Mouse (Mus musculus) CH12.LX (cell line): Measurements from ENCODE around the gene Rims3.
A peak's percentile ranks its signal among the peaks of the same experiment; 100 is the strongest.

Source experiments
- CTCF ChIP-seq, 2 experiments: IDR thresholded peaks in 1 of 2; conservative IDR thresholded peaks in 1 of 2; 2 replicates each; pipeline ENCODE4 v1.5.1; 2011 to 2012; ENCODE audit warnings: low read depth in 2 of 2, low read length in 2 of 2, improper control_type of control experiment in 1 of 2, inconsistent platforms in 1 of 2, mild to moderate bottlenecking in 1 of 2, moderate library complexity in 1 of 2
- EP300 ChIP-seq: IDR thresholded peaks from 2 replicates; pipeline ENCODE4 v1.6.1; 2011; ENCODE audit warnings: low read length, improper control_type of control experiment
- HCFC1 ChIP-seq: IDR thresholded peaks from 2 replicates; pipeline ENCODE4 v1.6.1; 2012; ENCODE audit warnings: low read depth, mild to moderate bottlenecking, inconsistent platforms, low read length, improper control_type of control experiment
- JUN ChIP-seq: IDR thresholded peaks from 2 replicates; pipeline ENCODE4 v1.6.1; 2011; ENCODE audit warnings: low read depth, mild to moderate bottlenecking, low read length, improper control_type of control experiment, moderate library complexity; ENCODE audit not compliant: insufficient read depth
- JUND ChIP-seq: conservative IDR thresholded peaks from 2 replicates; pipeline ENCODE4 v1.6.1; 2011; ENCODE audit warnings: low read depth, low read length, improper control_type of control experiment
- NRF1 ChIP-seq: IDR thresholded peaks from 2 replicates; pipeline ENCODE4 v1.6.1; 2014; ENCODE audit warnings: low read depth, mild to moderate bottlenecking, inconsistent platforms, low read length, improper control_type of control experiment, moderate library complexity
- POLR2A ChIP-seq: IDR thresholded peaks from 2 replicates; pipeline ENCODE4 v1.6.1; 2011; ENCODE audit warnings: low read depth, mild to moderate bottlenecking, improper control_type of control experiment, low read length
- RAD21 ChIP-seq: IDR thresholded peaks from 2 replicates; pipeline ENCODE4 v1.6.1; 2011; ENCODE audit warnings: low read depth, mild to moderate bottlenecking, low read length, improper control_type of control experiment, moderate library complexity
- SIN3A ChIP-seq: IDR thresholded peaks from 2 replicates; pipeline ENCODE4 v1.6.1; 2012; ENCODE audit warnings: low read length, improper control_type of control experiment, inconsistent platforms
- SMC3 ChIP-seq: IDR thresholded peaks from 2 replicates; pipeline ENCODE4 v1.6.1; 2011; ENCODE audit warnings: low read depth, low read length, improper control_type of control experiment
- TCF12 ChIP-seq: IDR thresholded peaks from 2 replicates; pipeline ENCODE4 v1.6.1; 2014; ENCODE audit warnings: low read depth, mild to moderate bottlenecking, inconsistent platforms, low read length, improper control_type of control experiment
- USF1 ChIP-seq: IDR thresholded peaks from 2 replicates; pipeline ENCODE4 v1.6.1; 2014; ENCODE audit warnings: low read depth, mild to moderate bottlenecking, inconsistent platforms, low read length, improper control_type of control experiment
- ZC3H11A ChIP-seq: IDR thresholded peaks from 2 replicates; pipeline ENCODE4 v1.6.1; 2012; ENCODE audit warnings: low read depth, mild to moderate bottlenecking, inconsistent platforms, low read length, improper control_type of control experiment
- ZKSCAN1 ChIP-seq: IDR thresholded peaks from 2 replicates; pipeline ENCODE4 v1.6.1; 2012; ENCODE audit warnings: low read depth, inconsistent platforms, low read length, improper control_type of control experiment, borderline replicate concordance

GRCm38 (mm10) chr4:120882002-120882625, 27.5 kb downstream of the Rims3 start:
- no peak for TF ChIP-seq JUN
- no peak for TF ChIP-seq CTCF (conservative IDR thresholded peaks at IDR 0.05 in 1 of 2, IDR thresholded peaks at IDR 0.05 in 1 of 2; ENCODE audit: low read depth in 2 of 2, low read length in 2 of 2)
- TF ChIP-seq SMC3 = no peak
- TF ChIP-seq TCF12 = peak; percentile 10; the same call in 1 of the 2 replicates
- TF ChIP-seq EP300 = no peak
- no peak for TF ChIP-seq JUND
- no peak for TF ChIP-seq HCFC1
- no peak for TF ChIP-seq SIN3A
- TF ChIP-seq POLR2A = no peak
- no peak for TF ChIP-seq RAD21
- TF ChIP-seq ZC3H11A = no peak
- TF ChIP-seq ZKSCAN1 = no peak
- no peak for TF ChIP-seq USF1
- TF ChIP-seq NRF1 = peak; percentile 28; the same call in 1 of the 2 replicates
